Mouse (Mus musculus): ENCODE results near the gene Mybpc2.
A peak's percentile ranks its signal among the peaks of the same experiment; 100 is the strongest.

Mybpc2 gene

DNA sequence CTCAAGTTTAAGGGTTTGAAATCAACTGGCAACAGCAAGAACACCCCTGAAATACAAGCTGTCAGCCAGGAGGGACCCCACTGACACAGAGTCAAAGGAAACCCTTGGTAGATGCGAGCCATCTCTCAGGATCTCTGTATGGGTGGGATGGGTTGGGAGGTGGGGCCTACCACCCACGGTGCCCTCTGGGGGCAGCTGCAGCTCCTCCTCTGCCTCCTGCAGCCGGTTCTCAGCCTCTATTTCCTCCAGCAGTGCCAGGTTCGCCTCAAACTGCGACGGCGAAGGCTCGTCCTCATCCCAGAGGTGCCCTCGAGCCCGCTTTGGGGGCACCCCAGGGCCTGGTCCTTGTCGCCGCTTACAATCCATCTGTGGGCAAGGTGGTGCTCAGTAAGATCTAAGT is 18.6 kb upstream of the Mybpc2 start:
- no peak for DNase-seq

DNA sequence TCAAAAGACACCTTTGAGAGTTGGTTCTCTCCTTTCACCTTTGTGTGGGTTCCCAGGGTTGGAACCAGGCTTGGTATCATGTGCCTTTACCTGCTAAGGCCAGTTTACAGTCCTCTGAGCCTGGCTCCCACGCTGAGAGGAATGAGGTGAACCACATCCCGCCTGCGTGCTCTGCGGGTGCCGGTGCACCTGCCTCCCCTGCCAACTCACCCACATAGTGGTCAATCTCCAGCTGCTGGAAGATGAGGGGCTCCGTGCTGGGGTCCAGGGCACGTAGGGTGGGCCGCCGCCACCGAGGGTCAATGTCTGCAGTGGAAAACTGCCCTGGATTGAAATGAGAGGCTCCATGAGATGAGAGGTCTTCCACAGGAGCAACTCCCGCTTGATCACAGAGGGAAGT is 18.1 kb upstream of the Mybpc2 start:
- no peak for DNase-seq

DNA sequence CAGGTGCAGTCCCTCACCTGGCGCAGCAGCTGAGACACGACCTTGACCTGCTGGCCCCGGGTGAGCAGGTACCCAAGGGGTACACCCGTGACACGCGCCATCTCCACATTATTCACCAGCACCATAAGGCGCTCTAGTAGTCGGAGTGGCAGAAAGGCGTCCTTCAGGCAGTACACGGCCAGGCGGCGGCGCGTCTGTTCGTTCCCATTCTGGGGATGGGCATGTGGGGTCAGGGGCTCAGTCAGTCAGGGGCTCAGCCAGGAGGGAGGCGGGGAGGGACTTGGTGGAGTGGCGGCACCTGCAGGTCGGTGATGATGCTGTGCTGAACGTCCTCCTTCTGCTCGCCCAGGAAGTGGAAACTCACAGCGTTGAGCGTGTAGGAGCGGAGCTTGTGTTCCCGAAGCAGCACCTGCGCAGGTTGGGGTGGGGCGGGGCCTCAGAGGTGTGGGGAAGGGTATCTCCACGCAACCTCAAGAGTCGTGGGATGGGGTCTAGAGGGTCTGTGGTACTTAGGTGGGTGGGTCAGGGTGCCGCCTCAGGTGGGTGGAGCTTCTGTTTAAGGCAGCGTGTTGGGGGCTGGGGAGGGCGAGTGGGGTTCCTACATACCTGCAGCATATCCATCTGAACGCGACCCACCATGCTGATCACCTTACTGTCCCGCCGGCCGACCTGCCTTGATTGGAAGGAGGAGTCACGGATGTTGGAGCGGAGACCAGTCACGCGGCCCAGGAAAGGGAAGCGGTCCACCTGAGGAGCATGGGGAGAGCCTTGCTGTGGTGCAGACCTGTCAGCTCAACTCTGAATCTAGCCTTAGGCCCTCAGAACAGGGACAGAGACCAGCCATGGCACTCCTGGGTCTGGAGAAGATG is 14.5 kb upstream of the Mybpc2 start:
- DNase-seq = no peak

DNA sequence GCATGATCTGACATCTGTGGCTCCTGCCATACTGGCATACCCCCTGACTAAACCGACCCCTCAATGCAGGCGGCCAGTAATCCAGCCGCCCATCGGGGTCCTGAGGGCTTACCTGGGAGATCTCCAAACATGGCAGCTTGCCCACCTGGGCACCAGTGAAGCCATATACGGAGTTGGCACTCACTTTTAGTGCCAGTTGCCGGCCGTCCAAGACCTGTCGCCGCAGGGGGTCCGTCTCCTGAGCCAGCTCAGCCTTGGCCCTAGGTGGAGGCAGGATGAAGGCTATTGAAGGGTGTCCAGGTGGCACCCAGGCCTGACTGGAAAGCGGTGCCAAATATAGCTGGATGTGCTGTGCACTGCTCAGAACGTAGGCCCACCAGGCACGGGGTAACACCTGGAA is 13.0 kb upstream of the Mybpc2 start:
- no peak for DNase-seq

DNA sequence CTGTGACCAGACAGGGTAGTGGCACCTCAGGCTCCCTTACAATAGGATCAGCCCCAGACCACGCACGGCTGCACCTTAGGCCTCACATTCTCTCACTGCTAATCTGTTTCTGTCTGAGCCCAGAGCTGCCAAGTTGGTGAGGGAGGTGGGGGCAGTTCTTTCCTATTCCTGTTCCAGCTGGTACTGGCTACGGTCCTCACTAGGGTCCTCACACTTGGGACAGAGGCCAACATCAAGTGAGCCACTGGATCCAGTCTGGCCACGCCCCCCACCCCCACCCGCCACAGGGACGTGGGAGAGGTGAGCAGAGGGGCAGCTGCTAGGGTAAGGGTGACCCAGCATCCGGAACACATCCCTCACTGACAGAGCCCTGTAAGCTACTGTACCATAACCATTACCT is 12.6 kb upstream of the Mybpc2 start:
- no peak for DNase-seq

DNA sequence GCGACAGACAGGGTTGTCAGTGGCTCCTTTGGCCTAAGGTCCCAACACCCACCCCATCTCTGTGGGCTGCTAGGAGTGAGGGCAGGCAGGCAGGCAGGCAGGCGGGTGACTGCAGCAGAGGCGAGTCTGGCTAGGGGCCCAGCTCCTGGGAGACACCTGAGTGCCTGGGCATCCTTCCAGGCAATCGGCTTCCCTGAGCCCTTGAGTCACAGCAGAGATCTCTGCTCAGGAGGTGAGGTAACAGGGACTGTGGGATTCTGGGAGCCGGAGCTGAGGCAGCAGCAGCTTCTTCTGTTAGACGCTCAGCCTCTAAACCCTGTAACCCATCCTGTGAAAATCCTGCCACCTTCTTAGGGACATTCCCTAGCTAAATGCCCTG is 12.1 kb upstream of the Mybpc2 start:
- DNase-seq = peak; percentile 63

DNA sequence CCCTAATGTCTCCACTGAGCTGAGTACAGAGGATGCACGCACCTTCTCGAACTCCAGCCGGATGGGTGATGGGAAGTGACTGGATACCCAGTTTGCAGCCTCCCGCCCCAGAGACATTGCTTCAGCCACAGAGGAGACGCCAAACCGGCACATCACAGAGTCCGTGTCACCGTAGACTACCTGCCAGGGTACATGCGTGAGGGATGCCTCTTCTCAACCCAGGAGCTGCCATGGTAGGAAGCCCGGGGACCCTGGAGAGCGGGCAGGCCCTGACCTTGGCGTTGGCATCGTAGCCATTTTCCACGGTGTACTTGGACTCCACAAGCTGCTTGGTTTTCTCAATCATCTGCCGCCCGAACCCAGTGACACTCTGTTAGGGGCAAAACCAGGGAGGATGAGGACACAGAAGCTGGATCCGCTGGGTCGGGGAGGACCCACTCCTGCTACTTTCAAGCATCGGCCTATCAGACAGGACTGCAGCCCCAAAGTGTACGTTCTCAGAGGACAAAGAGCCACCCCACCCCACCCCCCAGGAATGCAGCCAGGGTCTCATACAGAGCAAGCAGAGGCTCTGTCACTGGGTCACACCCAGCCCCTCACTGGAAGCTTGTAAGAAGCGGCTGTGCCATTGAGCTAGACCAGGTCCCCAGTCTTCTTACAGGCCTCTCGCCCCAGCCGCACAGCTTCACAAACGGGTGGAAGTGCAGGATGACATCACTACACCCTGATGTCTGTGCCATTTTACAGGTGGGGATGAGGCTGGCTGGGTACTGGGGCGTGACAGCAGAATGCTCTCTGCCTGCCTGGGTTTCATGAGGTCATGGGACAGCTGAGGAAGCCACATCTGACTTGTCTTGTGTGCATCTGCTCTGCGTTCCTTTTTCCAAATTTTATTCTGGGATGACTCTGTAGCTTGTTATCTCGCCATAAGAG is 11.5 kb upstream of the Mybpc2 start:
- no peak for DNase-seq

DNA sequence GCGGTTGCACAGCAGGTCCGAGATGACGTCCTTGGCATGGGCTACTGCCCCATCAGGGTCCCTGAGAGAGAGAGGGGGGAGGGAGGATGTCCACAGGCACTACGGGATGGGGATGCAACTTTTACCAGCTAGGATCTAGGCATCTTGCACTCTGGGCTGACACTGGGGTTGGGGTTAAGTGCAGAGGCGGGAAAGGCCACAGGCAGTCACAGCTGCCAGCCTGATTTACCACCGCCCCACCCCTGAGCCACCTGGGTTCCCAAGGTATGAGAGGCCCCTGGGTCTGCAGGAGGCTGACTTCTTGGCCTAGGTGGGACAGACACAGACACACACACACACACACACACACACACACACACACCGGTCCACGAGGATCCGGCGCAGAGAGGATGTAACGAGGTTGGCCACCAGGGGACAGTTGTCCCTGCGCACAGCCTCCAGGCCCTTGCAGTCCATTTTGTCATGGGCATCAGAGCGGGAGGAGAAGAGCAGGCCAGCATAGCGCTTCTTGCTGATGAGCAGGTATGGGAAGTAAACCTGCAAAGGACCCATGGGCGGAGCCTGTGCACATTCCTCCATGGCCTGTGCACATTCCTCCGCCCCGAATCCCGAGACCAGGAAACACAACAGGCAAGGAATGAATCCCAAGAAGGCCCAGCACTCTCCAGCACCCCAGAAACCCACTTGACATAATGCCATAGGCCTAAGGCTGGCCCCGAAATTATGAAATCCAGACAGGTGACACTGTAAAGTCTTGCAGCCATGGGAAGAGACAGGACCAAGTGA is 10.4 kb upstream of the Mybpc2 start:
- no peak for DNase-seq

DNA sequence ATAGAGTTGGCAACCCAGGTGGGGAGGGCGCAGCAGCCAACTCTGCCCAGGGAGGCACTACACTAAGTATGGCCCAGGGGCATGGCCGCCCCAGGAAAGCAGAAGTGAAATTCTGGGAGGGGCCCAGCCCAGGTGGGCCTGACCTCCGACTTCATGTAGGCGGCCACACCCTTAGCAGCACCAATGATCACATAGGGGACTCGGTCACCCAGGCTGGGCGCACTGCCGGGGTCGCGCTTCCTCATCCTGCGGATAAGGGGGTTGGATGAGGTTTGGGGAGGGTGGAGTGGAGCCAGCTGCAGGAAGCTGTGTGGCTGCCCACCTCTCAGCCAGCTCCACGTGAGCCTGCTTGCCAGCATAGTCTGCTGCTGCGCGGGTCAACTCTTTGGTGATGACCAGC is 9.8 kb upstream of the Mybpc2 start:
- no peak for DNase-seq

DNA sequence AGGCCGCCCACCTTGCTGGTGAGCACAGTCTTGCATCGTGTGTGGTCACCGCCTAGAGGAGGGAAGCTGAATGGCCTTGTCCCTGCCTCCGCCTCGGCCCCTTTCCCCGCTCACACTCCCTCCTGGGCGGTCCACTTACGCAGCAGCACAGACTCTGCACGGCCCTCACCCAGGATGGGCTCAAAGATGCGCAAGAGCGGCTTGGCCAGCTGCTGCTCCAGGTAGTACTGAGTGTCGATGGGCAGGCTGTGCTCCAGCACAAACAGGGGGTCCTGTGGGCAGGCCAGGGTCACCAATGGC is 9.2 kb upstream of the Mybpc2 start:
- no peak for DNase-seq

DNA sequence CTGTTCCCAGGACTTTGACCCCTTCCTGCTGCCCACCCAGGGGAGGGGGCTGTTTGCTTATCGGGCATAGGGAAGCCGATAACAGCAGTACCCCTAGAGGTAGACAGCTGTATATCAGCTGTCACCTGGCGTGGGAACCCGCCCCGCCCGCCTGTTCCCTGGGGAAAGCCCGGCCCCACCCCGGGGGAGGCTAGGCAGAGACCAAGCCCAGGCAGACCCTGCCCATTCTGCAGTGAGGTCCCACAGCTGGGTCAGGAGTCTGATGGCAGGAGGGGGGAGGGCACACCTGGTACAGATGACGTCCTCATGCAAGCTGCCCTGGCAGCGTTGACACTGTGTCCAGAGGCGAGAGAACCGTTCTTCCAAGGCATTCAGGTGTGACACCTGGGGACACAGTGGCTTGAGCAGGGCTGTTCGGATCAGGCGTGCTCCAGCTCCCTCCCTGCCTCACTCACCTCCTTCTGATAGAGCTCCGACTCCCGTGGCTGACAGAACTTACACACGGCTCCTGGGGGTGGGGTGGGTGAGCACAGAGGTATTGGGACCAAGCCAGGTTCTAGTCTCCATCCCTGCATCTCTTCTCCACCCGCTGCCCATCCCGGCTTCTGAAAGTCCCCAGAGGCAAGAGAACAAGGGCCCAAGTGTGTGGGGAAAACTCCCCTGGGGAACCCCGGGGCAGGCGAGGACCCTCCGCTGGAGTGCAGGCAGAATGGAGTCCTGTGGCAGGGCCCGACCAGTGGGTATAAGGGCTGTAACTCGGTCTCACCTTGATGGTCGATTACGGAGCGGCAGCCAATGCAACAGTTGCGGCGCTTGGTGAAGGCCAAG is 8.7 kb upstream of the Mybpc2 start:
- no peak for DNase-seq

DNA sequence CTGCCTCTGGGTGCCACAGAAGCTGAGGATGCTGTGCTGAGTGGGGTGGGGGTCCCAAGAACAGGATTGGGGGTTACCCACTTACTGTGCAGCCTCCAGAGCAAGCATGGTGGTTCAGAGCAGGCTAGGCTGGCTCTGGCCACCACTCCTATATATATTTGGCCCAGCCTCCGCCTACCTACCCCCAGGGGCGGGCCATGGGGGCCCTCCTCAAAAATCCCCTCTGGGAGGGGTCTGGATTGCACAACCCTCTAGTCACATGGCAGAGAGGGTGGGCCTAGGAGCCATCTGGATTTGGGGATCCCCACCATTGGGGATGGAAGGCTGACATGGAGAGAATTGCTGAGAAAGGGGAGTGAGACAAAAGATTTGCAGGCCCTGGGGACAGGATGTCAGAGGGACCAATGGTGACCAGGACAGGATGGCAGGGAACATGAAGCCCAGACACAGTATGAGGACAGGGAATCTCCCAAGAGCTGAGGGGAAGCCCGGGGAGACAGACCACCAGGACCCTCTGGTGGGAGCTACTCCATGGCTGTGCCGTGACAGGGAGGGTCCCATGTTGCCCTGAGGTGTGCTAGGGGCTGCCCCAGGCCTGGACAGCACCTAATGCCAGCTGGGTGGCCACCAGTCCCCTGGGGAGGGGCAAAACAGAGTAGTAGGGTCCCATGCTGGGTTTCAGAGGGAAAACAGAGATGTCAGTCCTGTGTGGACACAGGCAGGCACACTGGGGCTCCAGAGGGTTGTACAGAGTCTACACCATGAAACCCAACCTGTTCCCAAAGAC is 7.7 kb upstream of the Mybpc2 start, which contains the start of gene Spib:
Gene Spib (minus strand): TSS at position 126 of the 787 bp plus-strand sequence.
- no peak for DNase-seq

DNA sequence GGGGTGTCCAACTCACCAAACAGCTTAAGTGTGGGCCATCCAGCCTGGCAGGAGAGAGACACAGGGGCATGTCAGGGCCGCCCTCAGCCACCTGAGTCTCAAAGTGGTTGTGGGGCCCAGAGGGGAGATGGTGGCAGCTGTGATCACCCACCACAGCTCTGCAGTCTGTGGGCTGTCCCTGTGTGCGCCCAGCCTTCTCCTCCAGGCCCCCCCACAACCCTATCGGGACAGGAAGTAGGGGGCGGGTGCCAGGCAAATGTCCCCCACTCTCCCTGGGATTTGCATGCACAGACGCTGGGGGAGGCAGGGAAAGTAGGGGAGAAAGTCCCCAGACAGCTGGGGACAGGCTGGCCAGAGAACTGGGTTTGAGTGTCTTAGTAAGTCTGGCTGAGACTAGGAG is 6.8 kb upstream of the Mybpc2 start:
- no peak for DNase-seq

DNA sequence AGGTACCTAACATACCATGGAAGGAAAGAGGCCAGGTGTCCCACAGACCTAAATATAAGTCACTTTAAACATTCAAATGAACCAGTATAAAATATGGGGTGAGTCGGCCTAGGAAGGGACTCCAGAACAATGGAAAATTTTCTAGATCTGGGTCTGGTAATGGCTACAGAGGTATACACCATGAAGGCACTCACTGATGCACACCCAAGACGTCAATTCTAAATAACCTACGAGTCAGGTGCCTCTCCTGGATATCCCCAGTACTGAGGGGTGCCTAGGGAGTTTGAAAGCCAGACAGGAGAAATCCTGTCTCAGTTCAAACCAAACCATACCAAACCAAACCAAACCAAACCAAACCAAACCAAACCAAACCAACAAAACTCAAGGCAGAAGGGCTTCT is 6.1 kb upstream of the Mybpc2 start:
- no peak for DNase-seq

DNA sequence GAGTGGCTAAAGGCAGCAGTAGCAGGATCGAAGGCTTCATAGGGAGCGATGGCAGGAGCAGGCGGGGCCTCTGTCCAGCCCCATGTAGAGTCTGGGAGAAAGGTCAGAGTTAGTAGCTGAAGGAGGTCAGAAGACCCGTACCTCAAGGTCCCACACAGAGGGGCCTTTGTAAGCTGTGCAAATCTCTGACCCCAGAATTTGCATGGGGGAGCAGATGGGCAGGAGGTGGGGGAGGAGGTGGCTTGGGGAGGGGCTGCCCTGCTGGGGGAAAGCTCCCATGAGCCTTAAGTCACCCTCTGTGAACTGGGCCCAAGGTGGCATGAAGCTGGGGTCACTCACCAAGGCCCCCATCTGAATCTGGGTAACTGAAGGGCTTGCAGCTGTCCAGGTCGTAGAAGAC is 5.1 kb upstream of the Mybpc2 start:
- DNase-seq = no peak

DNA sequence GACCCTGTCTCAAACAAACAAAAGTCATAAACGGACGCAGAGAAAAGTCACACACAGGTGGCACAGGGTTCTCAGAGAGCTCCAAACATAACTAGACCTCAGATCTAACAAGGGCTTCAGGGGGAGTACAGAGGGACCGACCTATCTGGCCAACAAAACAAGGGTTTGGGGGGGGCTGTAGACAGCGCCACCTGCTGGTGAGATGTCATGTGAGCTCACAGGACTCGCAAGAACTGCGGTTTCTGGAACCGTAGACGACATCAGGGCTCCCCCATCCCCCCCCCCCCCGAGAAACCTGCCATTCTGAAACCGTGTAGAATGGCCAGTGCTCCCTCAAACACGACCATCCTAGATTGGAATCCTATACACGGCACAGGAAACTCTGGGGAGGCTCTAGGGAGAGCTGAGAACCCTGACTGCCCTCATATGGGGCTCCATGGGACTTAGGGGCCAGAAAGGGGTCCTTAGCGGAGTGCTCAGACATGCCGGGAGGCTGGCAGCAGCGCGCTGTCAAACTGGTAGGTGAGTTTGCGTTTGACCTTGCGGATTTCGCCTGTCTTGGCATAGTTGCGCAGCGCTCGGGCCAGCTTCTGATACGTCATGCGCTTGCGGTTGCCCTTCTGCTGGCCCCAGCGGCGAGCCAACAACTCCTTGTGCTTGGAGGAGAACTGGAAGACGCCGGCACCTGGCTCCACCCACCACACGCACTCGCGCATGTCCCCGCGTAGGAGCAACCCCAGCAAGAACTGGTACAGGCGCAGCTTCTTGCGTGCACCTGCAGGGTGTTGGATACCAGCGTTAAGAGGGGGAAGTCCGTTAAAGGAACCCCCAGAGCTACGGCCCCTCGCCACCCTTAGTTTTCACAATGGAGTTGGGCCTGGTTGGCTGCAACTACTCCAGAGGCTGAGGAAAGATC is 3.3 kb upstream of the Mybpc2 start:
- peak; percentile 89 for DNase-seq

DNA sequence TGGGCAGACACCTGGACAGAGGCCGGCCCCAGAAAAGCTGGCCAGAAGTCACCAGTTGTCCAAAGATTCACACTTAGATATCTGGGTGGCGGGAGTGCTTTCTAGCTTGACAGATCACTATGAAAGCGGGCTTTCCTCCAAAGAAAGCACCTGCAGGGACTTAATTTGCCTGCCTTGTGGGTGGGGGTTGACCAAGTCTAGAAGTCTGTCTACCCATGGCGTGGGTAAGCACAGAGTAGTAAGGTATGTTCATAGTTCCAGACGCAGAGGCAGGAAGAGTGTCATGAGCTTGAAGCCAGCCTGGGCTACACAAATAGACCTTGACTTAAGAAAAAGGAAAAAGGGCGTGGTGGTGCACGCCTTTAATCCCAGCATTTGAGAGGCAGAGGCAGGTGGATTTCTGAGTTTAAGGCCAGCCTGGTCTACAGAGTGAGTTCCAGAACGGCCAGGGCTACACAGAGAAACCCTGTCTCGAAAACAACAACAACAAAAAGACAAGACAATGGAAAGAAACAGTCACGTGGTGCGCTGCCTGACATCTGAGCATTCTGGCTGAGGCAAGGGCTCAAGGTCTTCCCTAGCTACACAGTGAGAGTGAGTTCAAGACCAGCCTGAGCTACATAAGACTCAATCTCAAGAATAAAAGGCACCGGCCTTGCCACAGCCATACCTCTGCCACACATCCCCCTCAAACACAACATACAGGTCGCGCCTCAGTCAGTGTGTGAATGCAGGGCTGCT is 2.1 kb upstream of the Mybpc2 start:
- no peak for DNase-seq

DNA sequence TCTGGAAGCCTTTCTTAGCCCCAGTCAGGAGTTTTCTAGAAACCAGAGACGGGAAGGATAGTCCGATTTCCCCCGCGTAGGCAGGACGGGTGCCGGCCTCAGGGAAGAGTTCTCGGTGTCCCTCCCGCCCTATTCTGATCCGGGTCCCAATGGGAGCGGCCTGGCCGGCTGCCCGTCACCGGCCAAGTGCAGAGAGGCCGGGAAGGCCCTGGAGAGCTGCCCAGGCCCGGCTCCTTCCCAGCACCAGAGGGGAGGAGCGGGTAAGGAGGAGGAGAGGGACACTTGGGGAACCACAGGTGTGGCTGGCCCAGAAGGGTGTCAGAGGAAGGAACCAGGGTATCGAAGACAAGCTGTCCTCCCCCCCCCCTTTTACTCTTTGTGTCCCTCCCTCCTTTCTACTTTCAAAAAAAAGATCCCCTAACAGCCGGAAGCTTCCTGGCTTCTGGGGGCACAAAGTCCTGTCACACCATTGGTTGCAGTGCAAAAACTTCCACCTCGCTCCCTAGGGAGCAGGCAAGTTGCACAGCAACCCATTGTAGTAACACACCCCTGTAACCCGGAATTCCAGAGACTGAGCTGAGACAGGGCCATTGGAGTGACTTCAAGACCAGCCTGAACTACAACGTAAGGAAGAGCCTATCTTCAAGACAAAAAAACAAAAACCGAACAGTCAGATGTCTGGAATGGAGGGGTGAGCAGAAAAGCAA is 823 bp upstream of the Mybpc2 start:
- DNase-seq = peak; percentile 41

DNA sequence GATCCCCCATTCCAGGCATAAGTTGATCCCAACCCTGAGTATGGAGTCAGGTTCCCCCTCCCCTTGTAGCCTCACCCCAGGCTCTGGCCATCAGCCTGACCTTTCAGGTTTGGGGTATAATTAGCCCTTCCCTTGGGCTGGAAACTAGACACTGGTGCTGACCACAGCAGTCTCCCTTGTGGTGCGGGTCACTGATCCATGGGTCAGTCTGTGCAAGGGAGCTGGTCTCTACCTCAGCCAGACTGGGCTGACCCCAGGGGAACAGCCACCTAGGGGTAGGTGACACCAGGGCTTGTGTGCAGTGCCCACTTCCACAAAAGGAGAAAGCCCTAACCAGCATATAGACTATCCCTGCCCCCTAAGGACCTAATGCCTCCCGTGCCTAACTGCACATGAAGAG is 1.4 kb downstream of the Mybpc2 start:
- no peak for DNase-seq
